10 mouse cellular contexts compared by ENCODE assay signal in the genomic region with DNA sequence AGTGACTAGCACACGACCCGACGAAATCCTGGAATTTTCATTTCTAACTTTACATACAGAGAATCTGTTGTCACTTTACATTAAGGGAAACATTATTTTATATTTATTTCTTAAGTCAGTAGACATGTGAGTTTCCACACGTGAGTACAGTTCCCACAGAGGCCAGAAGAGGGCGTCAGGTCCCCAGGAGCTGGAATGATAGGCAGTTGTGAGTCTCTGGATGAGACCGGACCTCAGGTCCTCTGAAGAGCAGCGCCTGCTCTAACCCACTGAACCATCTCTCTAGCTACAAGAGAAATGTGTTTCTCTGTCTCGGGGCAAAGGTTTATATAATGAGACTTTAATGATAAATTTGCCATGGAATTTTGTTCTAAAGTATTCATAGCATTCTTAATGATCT.
DNase-seq lines count a peak whose midpoint lies in the region; ATAC-seq and TF ChIP-seq lines count a peak whose summit lies in the region.
"Had no signal": no experiment of that assay in that cellular context is flagged by ENCODE, and none has a peak within 500 bp of the region (broad histone marks: within the 10 kb centered on the region; RNA-seq: fewer than 3 reads in every experiment).

No protein-coding gene starts in this region.

- no peaks in the 10 kb centered on the region for H3K9me3 ChIP-seq in forebrain, postnatal 0 days (ENCODE audit: low read length)
- no peaks in the 10 kb centered on the region for H3K9me3 ChIP-seq in forebrain, embryonic 13.5 days (replicated peaks)
- no peaks in the 10 kb centered on the region for H3K9me3 ChIP-seq in midbrain, embryonic 14.5 days (ENCODE audit: control insufficient read depth, low read length)
- no peaks in the 10 kb centered on the region for H3K9me3 ChIP-seq in midbrain, embryonic 15.5 days
- no peaks in the 10 kb centered on the region for H3K9me3 ChIP-seq in hindbrain, embryonic 10.5 days
- H3K9me3 ChIP-seq: forebrain, embryonic 10.5 days; neural tube, embryonic 12.5 days had no signal

- H3K4me2 ChIP-seq in forebrain, postnatal 0 days (ENCODE audit: low read depth), result no peak overlapping the region
- no peak overlapping the region for H3K4me2 ChIP-seq in forebrain, embryonic 13.5 days
- H3K4me2 ChIP-seq in midbrain, embryonic 14.5 days (ENCODE audit: low read length), result no peak overlapping the region
- no peak overlapping the region for H3K4me2 ChIP-seq in midbrain, embryonic 15.5 days
- H3K4me2 ChIP-seq: neural tube, embryonic 12.5 days had no signal

- H3K27me3 ChIP-seq in forebrain, postnatal 0 days (ENCODE audit: insufficient read depth, low read length), result no peaks in the 10 kb centered on the region; the same call in 1 of the 2 replicates
- H3K27me3 ChIP-seq in forebrain, embryonic 13.5 days, result no peaks in the 10 kb centered on the region
- H3K27me3 ChIP-seq in midbrain, embryonic 14.5 days (ENCODE audit: control insufficient read depth, insufficient read depth, low read length), result no peaks in the 10 kb centered on the region
- no peaks in the 10 kb centered on the region for H3K27me3 ChIP-seq in midbrain, embryonic 15.5 days (replicated peaks)
- H3K27me3 ChIP-seq in hindbrain, embryonic 10.5 days (ENCODE audit: insufficient read depth, poor library complexity, severe bottlenecking), result peaks cover 24% of the 10 kb centered on the region; the same call in 1 of the 2 replicates
- H3K27me3 ChIP-seq: neural tube, embryonic 12.5 days had no signal

- H3K27ac ChIP-seq in forebrain, postnatal 0 days (ENCODE audit: low read depth, low read length), result no peak overlapping the region
- H3K27ac ChIP-seq in forebrain, embryonic 13.5 days, result no peak overlapping the region
- H3K27ac ChIP-seq in midbrain, embryonic 14.5 days (replicated peaks; ENCODE audit: low read depth, low read length), result no peak overlapping the region
- no peak overlapping the region for H3K27ac ChIP-seq in midbrain, embryonic 15.5 days
- no peak overlapping the region for H3K27ac ChIP-seq in hindbrain, embryonic 10.5 days
- H3K27ac ChIP-seq: forebrain, embryonic 10.5 days; neural tube, embryonic 12.5 days had no signal

- WGBS in forebrain, postnatal 0 days, result 64% methylated on average over 8 of the region's 8 CpGs
- 66% methylated on average over 8 of the region's 8 CpGs for WGBS in forebrain, embryonic 13.5 days
- 56% methylated on average over 8 of the region's 8 CpGs for WGBS in midbrain, embryonic 14.5 days
- WGBS in midbrain, embryonic 15.5 days, result 66% methylated on average over 8 of the region's 8 CpGs
- WGBS in hindbrain, embryonic 10.5 days, result 62% methylated on average over 8 of the region's 8 CpGs

- no peaks in the 10 kb centered on the region for H3K4me1 ChIP-seq in forebrain, postnatal 0 days (ENCODE audit: insufficient read depth)
- no peaks in the 10 kb centered on the region for H3K4me1 ChIP-seq in forebrain, embryonic 13.5 days
- H3K4me1 ChIP-seq in midbrain, embryonic 14.5 days (ENCODE audit: control insufficient read depth, insufficient read depth, low read length), result no peaks in the 10 kb centered on the region
- H3K4me1 ChIP-seq in midbrain, embryonic 15.5 days, result no peaks in the 10 kb centered on the region
- no peaks in the 10 kb centered on the region for H3K4me1 ChIP-seq in hindbrain, embryonic 10.5 days (replicated peaks)
- H3K4me1 ChIP-seq: forebrain, embryonic 10.5 days; neural tube, embryonic 12.5 days had no signal

- H3K36me3 ChIP-seq in forebrain, postnatal 0 days (ENCODE audit: insufficient read depth), result peaks cover 5% of the 10 kb centered on the region
- no peaks in the 10 kb centered on the region for H3K36me3 ChIP-seq in forebrain, embryonic 13.5 days (ENCODE audit: poor library complexity, severe bottlenecking)
- 0 out of 2 replicates have a peak, but pooled peaks cover 2% of the 10 kb centered on the region for H3K36me3 ChIP-seq in midbrain, embryonic 14.5 days (ENCODE audit: control insufficient read depth, insufficient read depth, low read length)
- H3K36me3 ChIP-seq in midbrain, embryonic 15.5 days (replicated peaks), result no peaks in the 10 kb centered on the region
- no peaks in the 10 kb centered on the region for H3K36me3 ChIP-seq in hindbrain, embryonic 10.5 days
- H3K36me3 ChIP-seq: forebrain, embryonic 10.5 days; neural tube, embryonic 12.5 days had no signal

- no peak overlapping the region for H3K4me3 ChIP-seq in forebrain, postnatal 0 days (ENCODE audit: low read depth, low read length)
- no peak overlapping the region for H3K4me3 ChIP-seq in forebrain, embryonic 13.5 days
- H3K4me3 ChIP-seq in midbrain, embryonic 14.5 days (replicated peaks; ENCODE audit: low read depth, low read length), result no peak overlapping the region
- H3K4me3 ChIP-seq in midbrain, embryonic 15.5 days, result no peak overlapping the region
- no peak overlapping the region for H3K4me3 ChIP-seq in hindbrain, embryonic 10.5 days
- H3K4me3 ChIP-seq: forebrain, embryonic 10.5 days; neural tube, embryonic 12.5 days had no signal

- no peak overlapping the region for H3K9ac ChIP-seq in forebrain, postnatal 0 days
- H3K9ac ChIP-seq in forebrain, embryonic 13.5 days, result no peak overlapping the region
- no peak overlapping the region for H3K9ac ChIP-seq in midbrain, embryonic 14.5 days (replicated peaks; ENCODE audit: low read length)
- no peak overlapping the region for H3K9ac ChIP-seq in midbrain, embryonic 15.5 days
- H3K9ac ChIP-seq: neural tube, embryonic 12.5 days had no signal

- ATAC-seq in forebrain, postnatal 0 days, result no peak
- ATAC-seq in forebrain, embryonic 13.5 days, result no peak
- ATAC-seq in midbrain, embryonic 14.5 days (ENCODE audit: low FRiP score, low TSS enrichment), result no peak
- no peak for ATAC-seq in midbrain, embryonic 15.5 days (replicated peaks)

- TF ChIP-seq CTCF in forebrain, postnatal 0 days (IDR thresholded peaks at IDR 0.05; ENCODE audit: low read depth), result peak; percentile 46

- DNase-seq in forebrain, postnatal 0 days, result no peak
- DNase-seq in midbrain, embryonic 14.5 days, result peak; percentile 20
- peak; percentile 37 for DNase-seq in embryo, embryonic 10 days (ENCODE audit: low spot score)
- peak; percentile 59 for DNase-seq in testis, postnatal 10 days (ENCODE audit: low spot score)
- DNase-seq in frontal cortex, adult 2 months (ENCODE audit: extremely low spot score in 1 of 2, low spot score in 1 of 2), result no peak
- no peak for DNase-seq in hindbrain, embryonic 10.5 days (ENCODE audit: low spot score)

Comparison
In these comparisons a context has a peak if more than half of its experiments do, and no peak if none do; other contexts are left out.
1. DNase-seq: peak in midbrain, embryonic 14.5 days (single experiment), embryo, embryonic 10 days (single experiment) and testis, postnatal 10 days (single experiment); none in forebrain, postnatal 0 days (single experiment), frontal cortex, adult 2 months (0 of 2) and hindbrain, embryonic 10.5 days (single experiment).